Mouse (Mus musculus) E14TG2a.4 (cell line): ENCODE data around the gene Nudt14.

ENCODE experiments used
- CTCF ChIP-seq: conservative IDR thresholded peaks from 2 replicates; pipeline ENCODE4 v1.5.1; 2014; ENCODE audit warnings: low read length
- POU5F1 ChIP-seq: IDR thresholded peaks from 2 replicates; pipeline ENCODE4 v1.6.1; 2014; ENCODE audit warnings: low read length, borderline replicate concordance

GRCm38 (mm10) chr12:112961872-112962271, 19.9 kb upstream of the Nudt14 start:
- TF ChIP-seq CTCF = no peak
- no peak for TF ChIP-seq POU5F1
